Mouse (Mus musculus) midbrain, embryonic 16.5 days (tissue): ENCODE results near the gene Rhoc. TPM values are rescaled to one million over a fixed set of nuclear protein-coding genes. Genes with fewer than 3 reads are reported as not detected.

ENCODE experiments used
- ATAC-seq: fragments of 200-750 bp; cut with Nextera tagmentation; 2 replicates; pipeline ENCODE4 v1.8.0; 2017; ENCODE audit warnings: moderate TSS enrichment
- H3K27ac ChIP-seq: fragments of 300-500 bp; sonication (generic); 2 replicates; pipeline ENCODE4 v1.5.1; 2014; ENCODE audit warnings: mild to moderate bottlenecking, low read length, mixed read lengths
- H3K27me3 ChIP-seq: fragments of 300-500 bp; sonication (generic); 2 replicates; pipeline ENCODE4 v1.6.1; 2014; ENCODE audit warnings: low read depth, low read length, mixed read lengths; ENCODE audit not compliant: control insufficient read depth, insufficient read depth
- H3K36me3 ChIP-seq: fragments of 300-500 bp; sonication (generic); 2 replicates; pipeline ENCODE4 v1.6.1; 2014; ENCODE audit warnings: mild to moderate bottlenecking, low read length, moderate library complexity, mixed read lengths; ENCODE audit not compliant: control insufficient read depth, insufficient read depth
- H3K4me1 ChIP-seq: fragments of 300-500 bp; sonication (generic); 2 replicates; pipeline ENCODE4 v1.6.1; 2014; ENCODE audit warnings: mild to moderate bottlenecking, low read length, mixed read lengths; ENCODE audit not compliant: control insufficient read depth, insufficient read depth
- H3K4me2 ChIP-seq: fragments of 300-500 bp; sonication (generic); 2 replicates; pipeline ENCODE4 v1.6.1; 2014; ENCODE audit warnings: mild to moderate bottlenecking, low read length, mixed read lengths
- H3K4me3 ChIP-seq: fragments of 300-500 bp; sonication (generic); 2 replicates; pipeline ENCODE4 v1.5.1; 2014; ENCODE audit warnings: low read depth, mild to moderate bottlenecking, low read length, moderate library complexity, mixed read lengths
- H3K9ac ChIP-seq: fragments of 300-500 bp; sonication (generic); 2 replicates; pipeline ENCODE4 v1.6.1; 2014; ENCODE audit warnings: low read depth, low read length, mixed read lengths
- H3K9me3 ChIP-seq: fragments of 300-500 bp; sonication (generic); replicated peaks from 2 replicates; pipeline ENCODE4 v1.6.1; 2014; ENCODE audit warnings: mild to moderate bottlenecking, low read length, mixed read lengths; ENCODE audit not compliant: control insufficient read depth, poor library complexity, severe bottlenecking
- WGBS: fragments of 180-500 bp; shearing (Covaris S2); extraction: QIAGEN DNeasy Blood & Tissue Kit; methylation state at CpG from one replicate; pipeline ENCODE4 v1.1.7; 2014; 5-methylcytosine and 5-hydroxymethylcytosine counted together
- polyA plus RNA-seq: library from polyadenylated mRNA; unstranded; fragments of >200 nt; fragmentation: Nextera tagmentation; extraction: Ambion mirVana; gene quantifications from 2 replicates; pipeline ENCODE4 v1.2.1, GENCODE M21; 2015

Gene Rhoc
- polyA plus RNA-seq, 1 experiment from 2014 or later = 45.5 TPM

DNA sequence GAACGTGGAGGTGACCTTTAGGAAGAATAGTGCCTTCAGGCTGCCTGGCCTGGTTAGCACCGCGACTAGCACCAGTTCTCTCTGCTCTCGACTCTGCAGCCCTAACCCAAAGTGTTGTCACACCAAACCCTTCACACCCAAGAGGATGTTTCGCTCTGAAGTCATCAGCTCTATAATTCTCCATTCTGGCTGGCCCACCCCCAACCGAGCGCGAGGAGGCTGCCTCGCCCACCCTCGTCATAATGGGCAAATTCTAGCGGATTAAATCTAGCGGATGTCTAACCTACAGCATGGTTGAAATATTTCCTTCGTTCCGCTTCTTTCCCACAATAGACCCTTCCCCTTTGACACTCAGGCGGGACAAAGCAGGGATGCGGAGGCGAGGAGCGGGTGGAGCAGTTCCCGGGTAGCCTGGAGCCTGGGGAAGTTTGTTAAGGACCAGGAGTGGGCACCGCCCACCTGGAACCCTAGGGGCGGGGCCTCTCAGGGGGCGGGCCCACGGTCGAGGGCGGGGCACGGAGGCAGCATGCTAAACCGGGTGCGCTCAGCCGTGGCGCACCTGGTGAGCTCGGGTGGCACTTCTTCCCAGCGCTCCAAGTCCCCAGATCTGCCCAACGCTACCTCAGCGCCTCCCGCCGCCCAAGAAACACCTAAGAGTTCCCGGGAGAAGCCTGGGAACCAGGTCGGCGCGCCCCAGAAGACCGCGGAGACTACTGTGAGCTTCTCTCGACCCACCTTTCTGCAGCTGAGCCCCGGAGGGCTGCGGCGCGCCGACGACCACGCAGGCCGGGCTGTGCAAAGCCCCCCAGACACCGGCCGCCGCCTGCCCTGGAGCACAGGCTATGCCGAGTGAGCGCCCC, 7.4 kb upstream of the Rhoc start, which contains the start of gene Ppm1j:
Gene Ppm1j, plus strand, starts transcription at position 496 of the 860 bp plus-strand sequence.
- H3K27me3 ChIP-seq = peaks cover 88% of the 10 kb centered on the region
- no peak for ATAC-seq
- under 1% methylated on average over 55 of the region's 56 CpGs for WGBS
- peaks cover 16% of the 10 kb centered on the region for H3K4me1 ChIP-seq
- no peaks in the 10 kb centered on the region for H3K36me3 ChIP-seq
- H3K4me3 ChIP-seq = peak within 1 kb of the TSS; percentile 45
- peak within 1 kb of the TSS; percentile 90 for H3K4me2 ChIP-seq
- H3K27ac ChIP-seq = no peak within 1 kb of the TSS
- peak within 1 kb of the TSS; percentile 56 for H3K9ac ChIP-seq
- no peaks in the 10 kb centered on the region for H3K9me3 ChIP-seq

DNA sequence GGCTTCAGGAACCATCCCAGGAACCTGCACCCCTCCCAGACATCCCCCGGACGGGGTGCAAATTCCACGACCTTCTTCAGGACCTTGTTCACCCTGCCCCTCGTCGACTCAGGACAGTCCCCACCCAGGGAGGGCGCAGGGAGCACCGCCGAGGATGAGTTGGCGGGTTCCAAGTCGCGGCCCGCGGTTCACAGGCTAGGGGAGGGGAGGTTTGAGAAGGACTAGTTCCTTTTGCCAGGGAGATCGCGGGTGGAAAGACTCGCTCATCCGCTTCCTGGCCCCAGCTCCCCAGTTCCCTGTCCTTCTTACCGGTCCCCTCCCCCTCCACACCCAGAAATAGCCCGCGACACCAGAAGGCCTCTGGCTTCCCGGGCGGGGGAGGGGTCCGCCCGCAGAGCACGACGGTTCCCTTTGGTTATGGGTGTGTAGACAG, 6.7 kb upstream of the Rhoc start, which contains the start of gene Fam19a3:
Gene Fam19a3, minus strand, starts transcription at position 370 of the 433 bp plus-strand sequence.
- H3K4me1 ChIP-seq = peaks cover 16% of the 10 kb centered on the region
- peak within 1 kb of the TSS; percentile 56 for H3K9ac ChIP-seq
- no peaks in the 10 kb centered on the region for H3K36me3 ChIP-seq
- ATAC-seq = no peak
- WGBS = under 1% methylated on average over 25 of the region's 26 CpGs
- no peak within 1 kb of the TSS for H3K27ac ChIP-seq
- H3K4me2 ChIP-seq = peak within 1 kb of the TSS; percentile 90
- peak within 1 kb of the TSS; percentile 45 for H3K4me3 ChIP-seq
- H3K27me3 ChIP-seq = peaks cover 81% of the 10 kb centered on the region
- H3K9me3 ChIP-seq = no peaks in the 10 kb centered on the region

DNA sequence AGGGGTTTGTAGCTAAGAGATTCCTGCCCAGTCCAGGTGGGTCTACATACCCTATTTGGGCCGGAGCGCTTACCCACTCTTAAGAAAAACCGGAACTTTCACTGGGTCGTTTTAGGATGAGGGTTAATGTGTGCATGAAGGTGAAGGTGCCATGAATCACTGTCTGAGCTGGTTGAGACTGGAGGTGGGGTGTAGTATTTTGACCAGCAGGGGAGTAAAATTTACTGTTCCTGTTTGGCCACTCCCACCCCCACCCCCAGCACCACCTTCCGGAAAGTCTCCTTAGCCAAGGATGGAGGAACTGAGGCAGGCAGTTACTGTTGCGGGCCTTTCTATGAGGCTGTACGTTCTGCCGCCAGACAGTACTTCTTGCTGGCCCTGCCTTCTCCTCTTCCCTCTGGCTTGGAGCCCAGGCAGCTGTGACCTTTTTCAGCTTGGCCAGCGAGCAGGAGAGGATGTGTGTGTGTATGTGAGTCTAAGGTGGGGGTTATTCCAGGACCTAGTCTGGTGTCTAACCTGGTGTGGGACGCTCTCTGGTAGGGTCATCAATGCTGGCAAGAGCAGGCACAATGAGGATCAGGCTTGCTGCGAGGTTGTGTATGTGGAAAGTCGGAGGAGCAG, 6.0 kb upstream of the Rhoc start:
- ATAC-seq = no peak
- no peaks in the 10 kb centered on the region for H3K9me3 ChIP-seq
- peak overlapping the region; percentile 90 for H3K4me2 ChIP-seq
- 15% methylated on average over 12 of the region's 12 CpGs for WGBS
- H3K4me3 ChIP-seq = no peak overlapping the region
- no peak overlapping the region for H3K9ac ChIP-seq
- H3K27me3 ChIP-seq = peaks cover 75% of the 10 kb centered on the region
- no peak overlapping the region for H3K27ac ChIP-seq
- H3K4me1 ChIP-seq = peaks cover 16% of the 10 kb centered on the region
- no peaks in the 10 kb centered on the region for H3K36me3 ChIP-seq

DNA sequence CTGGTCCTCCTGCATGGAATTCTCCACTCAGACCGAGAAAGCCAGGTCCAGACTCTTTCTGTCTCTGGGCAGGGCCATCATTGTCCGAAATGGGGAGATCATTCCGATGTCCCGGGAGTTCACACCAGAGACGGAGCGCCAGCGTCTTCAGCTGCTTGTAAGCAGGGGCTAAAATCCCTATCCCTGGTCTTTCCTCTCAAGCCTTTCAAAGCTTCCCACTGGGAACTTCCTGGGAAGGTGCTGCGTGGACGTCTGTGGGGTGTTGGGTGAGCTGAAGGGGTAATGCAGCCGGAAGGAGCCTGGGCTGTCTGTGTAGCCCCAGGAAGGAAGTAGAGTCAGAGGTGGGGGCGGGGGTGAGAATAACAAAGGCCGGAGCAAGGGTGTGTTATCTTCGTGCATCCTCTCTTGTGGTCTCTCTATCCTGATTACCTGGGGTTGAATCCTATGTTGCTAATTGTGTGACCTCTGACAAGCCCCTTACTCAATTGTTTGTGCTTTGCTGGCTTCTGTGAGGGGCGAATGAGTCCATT, 4.1 kb upstream of the Rhoc start:
- H3K4me2 ChIP-seq = no peak overlapping the region
- no peaks in the 10 kb centered on the region for H3K36me3 ChIP-seq
- no peak overlapping the region for H3K27ac ChIP-seq
- peaks cover 58% of the 10 kb centered on the region for H3K27me3 ChIP-seq
- H3K9me3 ChIP-seq = no peaks in the 10 kb centered on the region
- no peak overlapping the region for H3K9ac ChIP-seq
- peaks cover 16% of the 10 kb centered on the region for H3K4me1 ChIP-seq
- ATAC-seq = no peak
- no peak overlapping the region for H3K4me3 ChIP-seq
- 37% methylated on average over 14 of the region's 14 CpGs for WGBS

DNA sequence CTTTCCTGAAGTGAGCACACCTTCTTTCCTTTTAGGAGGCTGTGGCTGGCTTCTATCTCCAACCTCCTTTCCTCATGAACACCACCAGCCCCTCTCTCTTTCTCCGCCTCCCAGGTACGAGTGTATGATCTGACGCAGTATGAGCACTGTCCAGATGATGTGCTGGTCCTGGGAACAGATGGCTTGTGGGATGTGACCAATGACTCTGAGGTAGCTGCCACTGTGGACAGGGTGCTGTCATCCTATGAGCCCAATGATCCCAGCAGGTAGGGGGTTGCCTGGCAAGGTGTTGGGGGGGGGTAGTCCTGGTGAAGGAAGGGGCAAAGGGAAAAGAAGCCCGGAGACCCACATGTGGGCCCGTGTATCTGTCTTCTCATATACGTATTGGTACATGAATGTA, 2.9 kb upstream of the Rhoc start:
- Histone ChIP-seq H3K27ac (no peak overlapping the region), H3K9ac (no peak overlapping the region), H3K4me2 (no peak overlapping the region), H3K9me3 (no peaks in the 10 kb centered on the region), H3K36me3 (no peaks in the 10 kb centered on the region), H3K27me3 (peaks cover 54% of the 10 kb centered on the region), H3K4me3 (no peak overlapping the region), H3K4me1 (peaks cover 16% of the 10 kb centered on the region)
- WGBS = 92% methylated on average over 6 of the region's 6 CpGs
- no peak for ATAC-seq

DNA sequence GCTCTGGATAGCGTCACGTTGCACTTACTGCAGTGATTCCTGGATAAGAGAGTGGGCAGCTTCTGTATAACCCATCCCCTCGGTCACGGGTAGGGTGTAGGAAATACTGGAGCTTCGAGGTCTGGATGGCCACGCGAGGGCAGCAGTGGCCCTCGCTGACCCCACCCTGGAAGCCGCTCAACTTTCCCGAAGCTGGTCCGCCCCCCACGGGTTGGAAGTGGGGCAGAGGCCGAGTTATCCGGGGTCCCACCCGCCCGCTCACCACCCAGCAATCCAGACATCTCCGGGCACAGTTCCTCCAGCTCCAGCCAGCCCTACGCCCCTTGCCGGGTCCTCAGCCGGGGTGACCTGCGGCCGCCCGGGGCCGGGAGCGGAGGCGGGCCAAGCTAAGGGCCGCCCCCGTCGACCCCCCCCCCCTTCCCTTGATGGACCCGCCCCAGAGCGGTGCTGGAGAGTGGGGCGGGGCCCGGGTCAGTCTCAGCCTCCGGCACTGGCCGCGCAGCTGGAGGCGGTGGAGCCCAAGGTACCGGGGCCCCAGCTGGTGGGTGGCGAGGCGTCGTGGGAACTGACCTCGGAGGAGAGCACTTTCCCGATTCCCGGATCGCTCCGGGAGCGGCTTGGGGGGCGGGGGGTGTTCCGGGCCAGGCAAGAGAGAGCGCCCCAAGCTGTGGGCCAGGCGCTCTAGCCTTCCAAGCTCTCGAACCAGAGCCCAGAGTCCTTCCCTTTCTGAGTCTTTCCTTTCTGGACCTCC, 561 bp downstream of the Rhoc start:
- H3K4me2 ChIP-seq = peak overlapping the region; percentile 76
- H3K9me3 ChIP-seq = no peaks in the 10 kb centered on the region
- H3K4me3 ChIP-seq = peak overlapping the region; percentile 42
- no peaks in the 10 kb centered on the region for H3K36me3 ChIP-seq
- no peaks in the 10 kb centered on the region for H3K4me1 ChIP-seq
- 0% methylated on average over 41 of the region's 52 CpGs for WGBS
- peaks cover 21% of the 10 kb centered on the region for H3K27me3 ChIP-seq
- peak overlapping the region; percentile 57 for H3K9ac ChIP-seq
- no peak overlapping the region; the same call in 1 of the 2 replicates for H3K27ac ChIP-seq
- peak; percentile 77 for ATAC-seq

DNA sequence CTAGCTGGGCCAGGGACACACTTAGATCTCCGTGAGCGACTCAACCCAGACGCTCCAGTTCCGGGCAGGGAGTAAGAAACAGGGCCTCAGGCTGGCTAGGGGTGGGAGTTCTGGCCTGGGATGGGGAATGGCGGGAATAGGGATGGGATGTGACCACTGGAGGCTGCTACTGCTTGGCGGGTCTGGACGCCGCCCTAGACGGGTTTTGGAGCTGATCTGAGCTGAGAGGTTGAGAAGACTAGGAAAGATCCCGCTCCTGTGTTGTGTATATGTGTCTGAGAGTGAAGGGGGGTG, 1.1 kb downstream of the Rhoc start:
- Histone ChIP-seq H3K9ac (peak overlapping the region; percentile 57), H3K4me3 (peak overlapping the region; percentile 42), H3K27me3 (peaks cover 16% of the 10 kb centered on the region), H3K9me3 (no peaks in the 10 kb centered on the region), H3K4me1 (no peaks in the 10 kb centered on the region), H3K27ac (no peak overlapping the region), H3K4me2 (peak overlapping the region; percentile 76), H3K36me3 (no peaks in the 10 kb centered on the region)
- peak; percentile 13; the same call in 1 of the 2 replicates for ATAC-seq
- WGBS = 2% methylated on average over 10 of the region's 10 CpGs

DNA sequence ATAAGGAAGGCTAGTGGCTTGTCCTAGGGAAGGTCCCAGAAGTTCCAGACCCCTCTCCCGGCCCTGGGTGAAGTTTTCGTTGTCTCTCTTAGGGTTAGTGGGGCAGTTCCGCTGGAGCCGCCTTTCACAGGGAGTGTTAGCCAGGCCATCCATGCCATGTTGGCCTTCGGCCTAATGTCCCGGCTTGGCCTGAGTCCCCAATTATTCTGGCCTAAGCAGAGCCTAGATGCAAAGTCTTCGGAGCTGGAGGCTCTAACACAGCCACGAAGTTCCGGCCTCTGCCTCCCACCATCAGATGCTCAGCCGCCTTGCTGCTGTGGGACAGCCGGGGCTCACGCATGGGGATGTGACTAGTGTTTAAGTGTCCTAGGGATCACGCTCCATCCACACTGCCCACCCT, 1.6 kb downstream of the Rhoc start:
- H3K4me2 ChIP-seq = peak overlapping the region; percentile 76
- no peak overlapping the region for H3K27ac ChIP-seq

More for the DNA sequence above, 1.6 kb downstream of the Rhoc start:
- WGBS = 45% methylated on average over 13 of the region's 13 CpGs
- Histone ChIP-seq H3K9me3 (no peaks in the 10 kb centered on the region), H3K4me3 (peak overlapping the region; percentile 42), H3K9ac (no peak overlapping the region), H3K4me1 (no peaks in the 10 kb centered on the region), H3K27me3 (peaks cover 12% of the 10 kb centered on the region), H3K36me3 (no peaks in the 10 kb centered on the region)
- ATAC-seq = no peak
